Mouse (Mus musculus): ENCODE data around the gene Coq9. TPM values are rescaled to one million over a fixed set of nuclear protein-coding genes. Genes with fewer than 3 reads are reported as not detected.

Gene Coq9
- polyA plus RNA-seq, 1 experiment from 2014 or later = 74.6 TPM

DNA sequence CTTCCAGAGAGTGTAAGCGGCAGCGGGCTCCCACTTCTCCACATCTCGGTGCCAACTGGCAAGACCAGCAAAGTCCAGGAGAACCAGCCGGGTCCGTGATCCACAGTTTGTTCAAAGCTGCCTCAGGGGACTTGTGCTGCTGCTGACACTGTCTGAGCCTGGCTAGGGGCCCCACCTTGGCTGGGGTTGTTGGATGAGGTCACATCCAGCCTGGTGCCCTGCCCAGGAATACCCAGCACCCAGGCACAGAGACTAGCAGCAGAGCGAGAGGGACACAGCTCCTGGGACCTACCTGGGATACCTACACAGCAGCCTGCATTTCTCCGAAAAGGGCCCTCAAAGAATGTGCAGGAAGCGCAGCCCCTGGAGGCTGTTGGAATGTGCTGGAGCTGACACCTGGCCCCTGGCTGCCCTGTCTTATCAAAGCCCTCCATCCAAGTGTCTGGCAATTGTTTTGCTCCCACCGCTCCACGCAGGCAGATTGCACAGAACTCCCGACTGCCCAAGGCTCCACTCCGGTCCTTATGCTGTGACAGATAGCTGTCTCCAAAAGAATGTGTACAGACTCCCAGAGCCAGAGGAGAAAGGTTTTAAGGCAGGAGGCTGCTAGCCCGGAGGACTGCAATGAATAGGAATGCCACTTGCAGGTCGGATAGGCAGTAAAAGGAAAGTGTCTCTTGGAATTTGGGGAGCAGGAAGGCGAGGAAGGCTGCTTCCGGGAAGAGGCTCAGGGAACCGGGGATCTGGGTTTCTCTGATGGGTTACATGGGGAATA is 37.2 kb downstream of the Coq9 start:
- no peaks in the 10 kb centered on the region for H3K36me3 ChIP-seq
- 9% methylated on average over 17 of the region's 17 CpGs for WGBS
- no peak for ATAC-seq (ENCODE audit: insufficient number of reproducible peaks, low FRiP score, low TSS enrichment, low read depth)
- H3K27ac ChIP-seq = peak overlapping the region; percentile 78; the same call in 1 of the 2 replicates
- H3K27me3 ChIP-seq = 0 out of 2 replicates have a peak, but pooled peaks cover 10% of the 10 kb centered on the region
- H3K9me3 ChIP-seq = no peaks in the 10 kb centered on the region
- peaks cover 55% of the 10 kb centered on the region for H3K4me1 ChIP-seq
- peak overlapping the region; percentile 91 for H3K4me2 ChIP-seq
- peak overlapping the region; percentile 62 for H3K4me3 ChIP-seq
- peak overlapping the region; percentile 64 for H3K9ac ChIP-seq

DNA sequence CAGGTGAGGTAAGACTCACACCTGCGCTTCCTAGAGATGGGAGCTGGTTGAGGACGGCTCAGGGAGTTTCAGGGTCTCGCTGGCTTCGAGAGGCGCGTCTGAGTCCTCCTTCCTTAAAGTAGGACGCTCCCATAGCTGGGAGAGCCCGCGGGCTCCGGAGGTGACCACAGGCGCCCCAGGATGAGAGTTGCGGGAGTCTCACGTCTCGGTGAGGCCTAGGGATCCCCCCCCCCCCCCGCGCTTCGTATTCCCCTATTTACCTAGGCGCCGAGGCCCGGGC is 37.7 kb downstream of the Coq9 start:
- Histone ChIP-seq H3K27ac (peak overlapping the region; percentile 78), H3K9ac (peak overlapping the region; percentile 64), H3K27me3 (0 out of 2 replicates have a peak, but pooled peaks cover 10% of the 10 kb centered on the region), H3K4me2 (peak overlapping the region; percentile 91), H3K4me1 (peaks cover 50% of the 10 kb centered on the region), H3K9me3 (no peaks in the 10 kb centered on the region), H3K36me3 (no peaks in the 10 kb centered on the region), H3K4me3 (peak overlapping the region; percentile 62)
- ATAC-seq (ENCODE audit: insufficient number of reproducible peaks, low FRiP score, low TSS enrichment, low read depth) = no peak
- whole genome bisulfite sequencing = under 1% methylated on average over 20 of the region's 20 CpGs

DNA sequence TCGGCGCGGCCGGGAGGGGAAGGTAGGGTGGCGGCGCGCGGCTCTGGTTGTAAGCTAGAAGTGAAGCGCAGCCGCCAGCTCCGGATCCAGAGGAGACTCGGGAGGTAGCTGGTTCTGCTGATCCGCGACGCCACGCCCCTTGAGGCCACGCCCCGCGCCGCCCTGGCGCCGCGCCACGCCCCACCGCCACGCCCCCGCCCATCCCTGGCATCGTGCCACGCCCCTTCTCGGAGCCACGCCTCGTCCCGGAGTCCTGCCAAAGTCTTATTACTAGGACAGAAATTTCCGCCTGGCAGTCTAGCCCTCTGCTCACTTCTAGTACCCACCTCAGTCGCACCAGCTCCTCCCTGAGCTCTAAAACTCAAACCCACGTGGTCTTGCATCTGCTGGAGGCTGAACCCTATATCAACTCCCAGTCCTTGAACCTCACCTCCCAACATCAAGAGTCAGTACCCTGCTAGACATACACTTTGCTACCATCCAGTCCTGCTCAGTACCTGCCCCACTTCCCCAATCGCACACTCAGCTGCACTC is 38.1 kb downstream of the Coq9 start, which contains the start of gene Dok4:
Dok4 (minus strand) TSS at position 134 of the 534 bp plus-strand sequence.
- peak; percentile 84 for ATAC-seq (ENCODE audit: insufficient number of reproducible peaks, low FRiP score, low TSS enrichment, low read depth)
- under 1% methylated on average over 37 of the region's 37 CpGs for WGBS

DNA sequence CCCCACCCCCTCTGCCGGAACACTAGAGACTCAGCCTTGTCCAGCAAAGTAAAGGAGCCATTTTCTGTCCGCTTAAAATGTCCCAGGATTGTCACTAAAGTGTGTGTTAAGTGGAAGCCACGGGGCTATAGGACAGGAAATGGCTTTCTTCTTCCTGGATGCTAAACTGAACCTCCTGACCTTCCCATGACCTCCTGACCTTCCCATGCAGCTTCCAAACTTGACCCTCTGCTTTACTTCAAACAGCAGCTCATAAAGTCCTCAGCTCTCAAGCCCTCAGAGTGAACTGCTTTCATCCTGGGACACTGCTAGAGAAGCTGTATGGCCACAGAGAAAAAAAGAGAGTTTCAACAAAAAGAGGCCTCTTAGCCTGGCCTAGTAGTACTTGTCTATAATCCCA is 38.7 kb downstream of the Coq9 start:
- H3K9ac ChIP-seq = no peak overlapping the region
- peak overlapping the region; percentile 62; the same call in 1 of the 2 replicates for H3K4me3 ChIP-seq
- WGBS = 24% methylated on average over 3 of the region's 3 CpGs
- H3K4me2 ChIP-seq = no peak overlapping the region
- H3K4me1 ChIP-seq = peaks cover 40% of the 10 kb centered on the region
- 0 out of 2 replicates have a peak, but pooled peaks cover 10% of the 10 kb centered on the region for H3K27me3 ChIP-seq
- peak overlapping the region; percentile 24; the same call in 1 of the 2 replicates for H3K27ac ChIP-seq
- no peaks in the 10 kb centered on the region for H3K9me3 ChIP-seq
- no peaks in the 10 kb centered on the region for H3K36me3 ChIP-seq
- ATAC-seq (ENCODE audit: insufficient number of reproducible peaks, low FRiP score, low TSS enrichment, low read depth) = no peak

More for the DNA sequence above, 38.1 kb downstream of the Coq9 start, which contains the start of gene Dok4:
- Histone ChIP-seq H3K4me1 (peaks cover 45% of the 10 kb centered on the region), H3K9me3 (no peaks in the 10 kb centered on the region), H3K9ac (peak within 1 kb of the TSS; percentile 64), H3K36me3 (no peaks in the 10 kb centered on the region), H3K4me3 (peak within 1 kb of the TSS; percentile 62), H3K27ac (peak within 1 kb of the TSS; percentile 78), H3K4me2 (peak within 1 kb of the TSS; percentile 91), H3K27me3 (0 out of 2 replicates have a peak, but pooled peaks cover 10% of the 10 kb centered on the region)

DNA sequence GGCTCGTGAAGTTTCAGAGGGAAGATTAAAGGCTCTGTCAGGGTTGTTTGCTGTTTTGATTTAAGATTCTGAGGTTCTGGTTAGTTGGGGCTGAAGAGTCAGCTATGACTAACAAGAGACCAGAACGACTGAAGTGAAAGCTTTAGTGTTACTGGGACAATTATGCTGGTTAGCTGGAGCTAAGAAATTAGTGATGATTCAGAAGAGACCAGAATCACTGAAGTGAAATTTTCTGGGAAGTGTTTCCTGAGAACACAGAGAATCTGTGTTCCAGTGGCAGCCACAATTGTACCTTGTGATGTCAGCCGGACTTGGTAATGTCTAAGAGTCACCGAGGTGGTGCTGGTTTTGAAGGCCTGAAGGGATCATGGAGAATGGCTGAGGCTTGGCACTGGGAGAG is 42.6 kb downstream of the Coq9 start:
- no peaks in the 10 kb centered on the region for H3K36me3 ChIP-seq
- peaks cover 11% of the 10 kb centered on the region for H3K4me1 ChIP-seq
- no peak for ATAC-seq (ENCODE audit: insufficient number of reproducible peaks, low FRiP score, low TSS enrichment, low read depth)
- H3K9me3 ChIP-seq = no peaks in the 10 kb centered on the region
- H3K9ac ChIP-seq = no peak overlapping the region
- no peaks in the 10 kb centered on the region for H3K27me3 ChIP-seq
- no peak overlapping the region for H3K27ac ChIP-seq
- no peak overlapping the region for H3K4me2 ChIP-seq
- H3K4me3 ChIP-seq = no peak overlapping the region
- WGBS = 64% methylated on average over 4 of the region's 4 CpGs

DNA sequence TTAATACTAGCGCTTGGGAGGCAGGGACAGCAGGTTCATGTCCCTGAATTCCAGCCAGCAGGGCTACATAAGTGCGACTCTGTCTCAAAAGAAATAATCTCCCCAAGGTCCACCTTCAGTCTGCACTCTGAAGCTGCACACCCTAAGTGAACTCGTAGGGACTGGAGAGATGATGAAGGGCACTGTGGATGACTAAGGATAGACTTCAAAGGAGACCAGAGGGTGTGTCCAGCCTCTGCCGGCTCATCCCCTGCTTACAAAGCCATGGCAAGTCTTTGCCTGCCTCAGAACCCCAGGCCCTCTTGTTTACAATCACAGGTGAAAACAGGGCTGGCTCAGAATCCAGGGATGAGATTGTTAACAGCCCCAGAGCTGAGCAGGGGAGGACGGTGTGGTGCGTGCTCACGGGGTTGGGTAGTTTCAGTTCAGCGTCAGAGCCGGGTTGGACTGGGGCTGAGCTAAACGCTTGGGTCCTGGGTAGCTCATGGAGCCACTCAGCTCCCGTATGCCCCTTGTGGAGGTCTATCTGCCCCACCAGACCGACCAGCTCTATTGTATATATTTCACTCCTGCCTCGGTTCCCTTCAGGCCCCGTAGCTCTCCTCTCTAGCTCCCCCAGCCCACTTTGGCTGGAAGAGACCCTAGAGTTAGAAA is 50.4 kb downstream of the Coq9 start:
- H3K36me3 ChIP-seq = no peaks in the 10 kb centered on the region
- H3K4me1 ChIP-seq = peaks cover 6% of the 10 kb centered on the region; the same call in 1 of the 2 replicates
- no peaks in the 10 kb centered on the region for H3K9me3 ChIP-seq
- H3K4me3 ChIP-seq = no peak overlapping the region
- H3K4me2 ChIP-seq = peak overlapping the region; percentile 22; the same call in 1 of the 2 replicates
- no peak overlapping the region for H3K9ac ChIP-seq
- 0 out of 2 replicates have a peak, but pooled peaks have one; percentile 33 for ATAC-seq (ENCODE audit: insufficient number of reproducible peaks, low FRiP score, low TSS enrichment, low read depth)
- peak overlapping the region; percentile 17; the same call in 1 of the 2 replicates for H3K27ac ChIP-seq
- no peaks in the 10 kb centered on the region for H3K27me3 ChIP-seq
- 30% methylated on average over 14 of the region's 14 CpGs for WGBS

DNA sequence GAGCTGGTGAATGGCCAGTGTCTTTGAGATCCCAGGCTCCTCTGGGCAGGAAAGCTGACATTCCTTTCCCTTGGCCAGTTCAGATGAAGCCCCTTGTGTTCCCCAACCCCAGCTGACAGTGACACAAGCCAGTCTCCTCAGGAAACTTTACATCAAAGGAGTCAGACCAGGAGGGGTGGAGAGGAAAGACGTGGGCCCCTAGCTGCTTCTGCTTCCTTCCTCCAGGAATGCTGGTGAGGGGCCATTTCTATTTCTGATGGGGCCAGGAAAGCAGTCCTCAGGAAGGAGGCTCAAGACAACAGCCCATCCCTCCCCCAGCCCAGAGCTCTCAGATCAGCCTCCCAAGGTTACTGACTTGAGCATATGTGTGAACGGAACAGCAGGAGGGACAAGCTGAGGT is 54.8 kb downstream of the Coq9 start:
- Histone ChIP-seq H3K27ac (no peak overlapping the region), H3K4me3 (no peak overlapping the region)
- ATAC-seq (ENCODE audit: insufficient number of reproducible peaks, low FRiP score, low TSS enrichment, low read depth) = no peak

DNA sequence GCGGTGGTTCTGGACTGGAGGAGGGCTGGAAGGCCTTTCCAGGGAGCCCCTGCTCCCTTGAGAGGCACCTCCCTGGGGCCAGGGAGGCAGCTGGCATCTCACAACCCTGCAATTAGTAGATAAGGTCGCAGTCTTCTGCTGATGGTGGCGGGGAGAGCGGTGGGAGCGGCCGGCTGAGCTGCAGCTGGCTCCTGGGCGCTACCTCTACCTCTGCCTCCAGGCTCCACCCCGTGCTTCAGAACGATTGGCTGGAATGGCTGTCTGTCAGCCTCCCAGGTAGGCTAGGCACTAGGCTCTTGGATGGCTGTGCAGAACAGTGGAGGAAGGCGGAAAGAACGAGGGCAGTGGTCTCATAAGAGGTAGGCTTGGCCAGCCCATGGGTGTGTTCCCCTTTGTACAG is 61.1 kb downstream of the Coq9 start:
- H3K27me3 ChIP-seq = no peaks in the 10 kb centered on the region
- 19% methylated on average over 11 of the region's 11 CpGs for WGBS
- no peak overlapping the region for H3K4me3 ChIP-seq
- H3K4me1 ChIP-seq = peaks cover 53% of the 10 kb centered on the region
- H3K4me2 ChIP-seq = peak overlapping the region; percentile 31; the same call in 1 of the 2 replicates
- H3K27ac ChIP-seq = no peak overlapping the region
- peaks cover 22% of the 10 kb centered on the region for H3K36me3 ChIP-seq
- no peak overlapping the region for H3K9ac ChIP-seq
- ATAC-seq (ENCODE audit: insufficient number of reproducible peaks, low FRiP score, low TSS enrichment, low read depth) = no peak
- H3K9me3 ChIP-seq = no peaks in the 10 kb centered on the region

More for the DNA sequence above, 54.8 kb downstream of the Coq9 start:
- WGBS = 24% methylated on average over 2 of the region's 2 CpGs
- no peaks in the 10 kb centered on the region for H3K9me3 ChIP-seq
- H3K27me3 ChIP-seq = no peaks in the 10 kb centered on the region
- H3K36me3 ChIP-seq = no peaks in the 10 kb centered on the region
- no peak overlapping the region for H3K9ac ChIP-seq
- H3K4me1 ChIP-seq = peaks cover 12% of the 10 kb centered on the region
- no peak overlapping the region for H3K4me2 ChIP-seq

DNA sequence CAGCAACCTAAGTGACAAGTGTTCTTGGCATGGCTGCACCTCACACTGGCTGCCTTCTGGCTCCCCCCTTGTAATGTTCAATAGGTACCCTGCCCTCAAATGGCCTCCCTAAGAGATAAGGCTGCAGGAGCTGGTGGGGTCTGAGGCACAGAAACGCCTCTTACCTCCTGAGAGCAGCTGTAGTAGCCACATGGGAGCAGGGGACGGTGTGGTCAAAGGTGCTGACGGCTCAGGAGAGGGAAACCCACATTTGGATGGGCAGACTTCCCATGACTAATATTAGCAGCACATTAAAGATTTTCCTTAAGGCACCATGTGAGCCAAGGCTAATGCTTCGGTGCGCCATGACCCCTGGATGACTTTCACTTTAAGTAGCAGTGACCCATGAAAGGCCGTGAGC is 62.5 kb downstream of the Coq9 start:
- WGBS = 19% methylated on average over 6 of the region's 6 CpGs

DNA sequence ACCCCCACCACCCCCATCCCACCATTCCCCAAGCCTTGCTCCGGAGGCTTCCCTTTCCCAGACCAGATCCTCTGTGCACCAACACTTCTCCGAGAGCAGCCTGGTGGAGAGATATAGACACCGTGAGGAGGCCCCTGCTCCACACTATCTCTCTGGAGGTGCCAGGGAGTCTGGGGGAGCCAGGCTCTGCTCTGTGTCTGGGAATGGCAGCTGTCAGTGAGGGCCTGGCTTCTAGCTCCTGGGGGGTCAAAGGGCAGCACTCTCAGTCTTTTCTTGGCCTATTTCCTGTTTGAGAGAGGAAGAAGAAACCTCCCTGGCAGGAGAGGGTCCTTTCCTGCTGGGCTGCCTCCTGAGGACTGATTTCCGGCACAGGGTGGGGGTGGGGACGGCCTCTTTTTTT is 62.9 kb downstream of the Coq9 start:
- H3K27ac ChIP-seq = peak overlapping the region; percentile 47; the same call in 1 of the 2 replicates
- no peak overlapping the region for H3K9ac ChIP-seq
- ATAC-seq (ENCODE audit: insufficient number of reproducible peaks, low FRiP score, low TSS enrichment, low read depth) = no peak
- H3K4me3 ChIP-seq = no peak overlapping the region
- H3K4me1 ChIP-seq = peaks cover 63% of the 10 kb centered on the region
- peaks cover 39% of the 10 kb centered on the region for H3K36me3 ChIP-seq
- H3K4me2 ChIP-seq = no peak overlapping the region
- H3K27me3 ChIP-seq = no peaks in the 10 kb centered on the region
- 19% methylated on average over 5 of the region's 5 CpGs for WGBS
- H3K9me3 ChIP-seq = no peaks in the 10 kb centered on the region

More for the DNA sequence above, 62.5 kb downstream of the Coq9 start:
- no peaks in the 10 kb centered on the region for H3K27me3 ChIP-seq
- no peak overlapping the region for H3K4me3 ChIP-seq
- H3K9me3 ChIP-seq = no peaks in the 10 kb centered on the region
- H3K27ac ChIP-seq = no peak overlapping the region
- no peak overlapping the region for H3K4me2 ChIP-seq
- peaks cover 35% of the 10 kb centered on the region for H3K36me3 ChIP-seq
- H3K9ac ChIP-seq = no peak overlapping the region
- no peak for ATAC-seq (ENCODE audit: insufficient number of reproducible peaks, low FRiP score, low TSS enrichment, low read depth)
- peaks cover 59% of the 10 kb centered on the region for H3K4me1 ChIP-seq

DNA sequence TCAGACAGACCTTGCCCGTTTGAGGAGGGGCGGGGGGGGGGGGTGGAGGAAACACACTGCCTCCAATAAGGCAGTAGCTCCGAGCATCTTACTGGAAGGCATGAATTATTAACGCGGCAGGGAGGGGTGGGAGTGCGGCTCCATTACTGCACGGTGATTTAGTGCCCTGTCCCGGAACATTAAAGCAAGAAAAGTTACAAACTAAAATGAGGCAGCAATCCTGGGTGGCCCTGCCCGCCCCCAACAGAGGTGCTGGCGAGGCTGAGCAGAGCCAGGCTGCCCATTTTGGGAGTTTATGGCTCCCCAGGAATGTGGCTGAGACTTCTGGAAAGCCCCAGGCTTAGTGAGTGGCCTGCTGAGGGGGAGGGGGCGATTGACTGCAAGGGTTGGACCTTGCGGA is 65.6 kb downstream of the Coq9 start:
- Histone ChIP-seq H3K9me3 (no peaks in the 10 kb centered on the region), H3K4me3 (no peak overlapping the region), H3K27ac (no peak overlapping the region), H3K27me3 (no peaks in the 10 kb centered on the region), H3K36me3 (peaks cover 64% of the 10 kb centered on the region), H3K9ac (no peak overlapping the region), H3K4me1 (peaks cover 66% of the 10 kb centered on the region), H3K4me2 (no peak overlapping the region)
- WGBS = 21% methylated on average over 12 of the region's 12 CpGs
- 0 out of 2 replicates have a peak, but pooled peaks have one; percentile 8 for ATAC-seq (ENCODE audit: insufficient number of reproducible peaks, low FRiP score, low TSS enrichment, low read depth)

Data from limb, embryonic 15.5 days (tissue).